ENCODE assay signal across 22 mouse cellular contexts in genomic region chr5:106108474-106108971, GRCm38 (mm10).
A peak's percentile ranks its signal among the peaks of the same experiment; 100 is the strongest.
DNase-seq lines count a peak whose midpoint lies in the region; ATAC-seq lines count a peak whose summit lies in the region.
"Had no signal": no experiment of that assay in that cellular context is flagged by ENCODE, and none has a peak within 500 bp of the region (broad histone marks: within the 10 kb centered on the region; RNA-seq: fewer than 3 reads in every experiment).

No protein-coding gene starts in this region.

- no peak for ATAC-seq in kidney, embryonic 15.5 days (replicated peaks; ENCODE audit: low FRiP score)
- ATAC-seq: activated CD4-positive, CD25-positive, alpha-beta regulatory T cell, adult 4 months; forebrain, embryonic 16.5 days; hindbrain, postnatal 0 days; intestine, embryonic 16.5 days; midbrain, embryonic 13.5 days had no signal

- H3K27me3 ChIP-seq in kidney, embryonic 15.5 days: no peaks in the 10 kb centered on the region
- H3K27me3 ChIP-seq: heart, embryonic 15.5 days; liver, embryonic 15.5 days; midbrain, embryonic 13.5 days had no signal

- 61% methylated on average over 8 of the region's 8 CpGs for WGBS in kidney, embryonic 15.5 days

- no peak overlapping the region for H3K9ac ChIP-seq in kidney, embryonic 15.5 days
- H3K9ac ChIP-seq: heart, embryonic 15.5 days; liver, embryonic 15.5 days; midbrain, embryonic 13.5 days had no signal

- DNase-seq in adrenal gland, postnatal 10 days: peak; percentile 9
- DNase-seq in adrenal gland, postnatal 4 days (ENCODE audit: low spot score in 2 of 2): no peak
- peak; percentile 24 for DNase-seq in heart, postnatal 4 days
- no peak for DNase-seq in heart, postnatal 36 days
- DNase-seq in kidney, postnatal 4 days: peak; percentile 40 to 54
- DNase-seq in lung, postnatal 10 days: peak; percentile 52
- DNase-seq: adrenal gland, adult 8-10 months; cerebellum, adult 8-10 months; gastrocnemius, postnatal 14 days; heart, adult 18-20 months; liver; thymus, adult 18-20 months; thymus, postnatal 36 days had no signal

- H3K27ac ChIP-seq in kidney, embryonic 15.5 days: no peak overlapping the region
- H3K27ac ChIP-seq: heart, embryonic 15.5 days; hindbrain, postnatal 0 days; limb, embryonic 10.5 days; liver, embryonic 15.5 days; midbrain, embryonic 13.5 days had no signal

- peaks cover 10% of the 10 kb centered on the region; the same call in 1 of the 2 replicates for H3K4me1 ChIP-seq in kidney, embryonic 15.5 days
- H3K4me1 ChIP-seq: heart, embryonic 15.5 days; limb, embryonic 10.5 days; liver, embryonic 15.5 days had no signal

- H3K9me3 ChIP-seq in kidney, embryonic 15.5 days (replicated peaks): no peaks in the 10 kb centered on the region
- H3K9me3 ChIP-seq: heart, embryonic 15.5 days; limb, embryonic 10.5 days; liver, embryonic 15.5 days; midbrain, embryonic 13.5 days had no signal

- H3K4me3 ChIP-seq in kidney, embryonic 15.5 days (replicated peaks): no peak overlapping the region
- H3K4me3 ChIP-seq: heart, embryonic 15.5 days; limb, embryonic 10.5 days; liver, embryonic 15.5 days; midbrain, embryonic 13.5 days had no signal

- intact Hi-C loops in heart, postnatal 36 days (cut with DNase I): no loop called here

- H3K36me3 ChIP-seq in kidney, embryonic 15.5 days: no peaks in the 10 kb centered on the region
- H3K36me3 ChIP-seq: heart, embryonic 15.5 days; limb, embryonic 10.5 days; liver, embryonic 15.5 days; midbrain, embryonic 13.5 days had no signal

- no peak overlapping the region for H3K4me2 ChIP-seq in kidney, embryonic 15.5 days
- H3K4me2 ChIP-seq: heart, embryonic 15.5 days; liver, embryonic 15.5 days; midbrain, embryonic 13.5 days had no signal

Comparison
In these comparisons a context has a peak if more than half of its experiments do, and no peak if none do; other contexts are left out.
1. DNase-seq: peak in adrenal gland, postnatal 10 days (single experiment), heart, postnatal 4 days (single experiment), kidney, postnatal 4 days (2 of 2) and lung, postnatal 10 days (single experiment); none in adrenal gland, postnatal 4 days (0 of 2) and heart, postnatal 36 days (0 of 2).